8 mouse cellular contexts compared by ENCODE assay signal in the genomic region with DNA sequence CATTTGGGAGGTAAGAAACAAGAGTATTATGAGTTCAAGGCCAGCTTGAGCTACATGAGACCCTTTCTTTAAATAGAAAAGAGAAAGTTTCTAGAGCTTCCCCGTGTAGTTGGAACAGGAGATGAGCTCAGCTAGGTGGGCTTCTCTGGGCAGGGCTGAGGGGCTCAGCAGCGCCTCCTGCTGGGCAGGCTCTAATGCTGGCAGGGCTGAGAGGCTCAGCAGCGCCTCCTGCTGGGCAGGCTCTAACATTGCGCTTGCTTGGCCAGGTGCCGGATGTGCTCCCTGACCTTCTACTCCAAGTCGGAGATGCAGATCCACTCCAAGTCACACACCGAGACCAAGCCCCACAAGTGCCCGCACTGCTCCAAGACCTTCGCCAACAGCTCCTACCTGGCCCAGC. TPM values are rescaled to one million over a fixed set of nuclear protein-coding genes. Genes with fewer than 3 reads are reported as not detected.
DNase-seq lines count a peak whose midpoint lies in the region; ATAC-seq and TF ChIP-seq lines count a peak whose summit lies in the region.
"Not testable (repeated sequence)": the region's sequence is repeated elsewhere in the genome, so short reads cannot be mapped to it uniquely, and the experiment has no call there.

No protein-coding gene starts in this region.

- not testable (repeated sequence) for H3K27me3 ChIP-seq in liver, embryonic 12.5 days (replicated peaks); testis, adult 2 months (ENCODE audit: control insufficient read depth, insufficient read depth, low read length)

- 47% methylated on average over 9 of the region's 9 CpGs for WGBS in liver, embryonic 12.5 days (ENCODE audit: insufficient replicate concordance)

- H3K9ac ChIP-seq in liver, embryonic 12.5 days: not testable (repeated sequence)

- DNase-seq in CD4-positive, CD25-positive, alpha-beta regulatory T cell, adult 2 months (ENCODE audit: low read depth, low spot score): peak; percentile 90
- DNase-seq in adrenal gland, adult 2 months: peak; percentile 37
- peak; percentile 76 for DNase-seq in embryo, embryonic 10 days (ENCODE audit: low spot score)
- DNase-seq in kidney, adult 11 months: peak; percentile 38
- DNase-seq in naive thymus-derived CD4-positive, alpha-beta T cell, adult 2 months (ENCODE audit: low read depth): peak; percentile 86

- not testable (repeated sequence) for H3K4me2 ChIP-seq in liver, embryonic 12.5 days

- H3K4me3 ChIP-seq in liver, embryonic 12.5 days; testis, adult 2 months (ENCODE audit: control insufficient read depth, low read depth, low read length): not testable (repeated sequence)

- not testable (repeated sequence) for H3K9me3 ChIP-seq in liver, embryonic 12.5 days (replicated peaks)

- not testable (repeated sequence) for H3K27ac ChIP-seq in liver, embryonic 12.5 days; testis, adult 2 months (ENCODE audit: control insufficient read depth, insufficient read depth, low read depth, low read length)

- H3K4me1 ChIP-seq in liver, embryonic 12.5 days; testis, adult 2 months (ENCODE audit: control insufficient read depth, insufficient read depth, low read length): not testable (repeated sequence)

- TF ChIP-seq CTCF in testis, adult 2 months (IDR thresholded peaks at IDR 0.05; ENCODE audit: control insufficient read depth, insufficient read depth, insufficient replicate concordance, low read depth, low read length): peak; percentile 93

- H3K36me3 ChIP-seq in liver, embryonic 12.5 days: peaks cover 94% of the 10 kb centered on the region
- H3K36me3 ChIP-seq in testis, adult 2 months (ENCODE audit: control insufficient read depth, insufficient read depth, low read length): not testable (repeated sequence)

- ATAC-seq in granulocyte monocyte progenitor cell, adult 5-6 weeks (replicated peaks; ENCODE audit: poor library complexity, severe bottlenecking): peak; percentile 96
- ATAC-seq in liver, embryonic 12.5 days: peak; percentile 40; the same call in 1 of the 2 replicates

- not testable (repeated sequence) for TF ChIP-seq POLR2A in testis, adult 2 months (IDR thresholded peaks at IDR 0.05; ENCODE audit: control insufficient read depth, low read depth, low read length)

RNA-seq across cellular contexts. Expression of a gene that starts 9.0 kb away (rescaled TPM):
- 10 to 100 TPM; 51.0 to 60.6 TPM for total RNA-seq in adrenal gland, adult 2 months (2021)
- 35.5 and 37.4 TPM in 2 replicates for polyA plus RNA-seq in adrenal gland, adult 2 months (2012; rRNA removed)
- 49.2 and 55.8 TPM in 2 replicates for total RNA-seq in granulocyte monocyte progenitor cell, adult 5-6 weeks (2014; fragmentation: Nextera tagmentation)
- 34.7 and 40.2 TPM in 2 replicates for total RNA-seq in granulocyte monocyte progenitor cell, adult 5-6 weeks (2017)
- 34.4 and 34.6 TPM in 2 replicates for polyA plus RNA-seq in liver, embryonic 12.5 days (2016; fragmentation: Nextera tagmentation; extraction: Ambion mirVana)
- polyA plus RNA-seq in testis, adult 2 months (2012; rRNA removed): 11.3 and 11.8 TPM in 2 replicates

RNA-seq across cellular contexts. Expression of a gene that starts 19.0 kb away (rescaled TPM):
- total RNA-seq in adrenal gland, adult 2 months (2021): 10 to 100 TPM in 1 of 2 experiments, 1 to 10 TPM in 1; 4.4 to 12.2 TPM
- 14.0 and 15.9 TPM in 2 replicates for polyA plus RNA-seq in adrenal gland, adult 2 months (2012; rRNA removed)
- 10.6 and 17.5 TPM in 2 replicates for total RNA-seq in granulocyte monocyte progenitor cell, adult 5-6 weeks (2014; fragmentation: Nextera tagmentation)
- 1.3 and 3.9 TPM in 2 replicates for total RNA-seq in granulocyte monocyte progenitor cell, adult 5-6 weeks (2017)
- polyA plus RNA-seq in liver, embryonic 12.5 days (2016; fragmentation: Nextera tagmentation; extraction: Ambion mirVana): 2.8 and 3.7 TPM in 2 replicates
- 1,698 and 1,947 TPM in 2 replicates for polyA plus RNA-seq in testis, adult 2 months (2012; rRNA removed)

RNA-seq across cellular contexts. Expression of a gene that starts 21.6 kb away (rescaled TPM):
- 10 to 100 TPM; 38.5 to 56.9 TPM for total RNA-seq in adrenal gland, adult 2 months (2021)
- polyA plus RNA-seq in adrenal gland, adult 2 months (2012; rRNA removed): 70.6 and 98.2 TPM in 2 replicates
- total RNA-seq in granulocyte monocyte progenitor cell, adult 5-6 weeks (2014; fragmentation: Nextera tagmentation): 75.9 and 87.6 TPM in 2 replicates
- 24.3 and 31.9 TPM in 2 replicates for total RNA-seq in granulocyte monocyte progenitor cell, adult 5-6 weeks (2017)
- 6.6 and 7.2 TPM in 2 replicates for polyA plus RNA-seq in liver, embryonic 12.5 days (2016; fragmentation: Nextera tagmentation; extraction: Ambion mirVana)
- polyA plus RNA-seq in testis, adult 2 months (2012; rRNA removed): 50.2 and 53.1 TPM in 2 replicates

RNA-seq across cellular contexts. Expression of a gene that starts 34.0 kb away (rescaled TPM):
- total RNA-seq in adrenal gland, adult 2 months (2021): 1 to 10 TPM in 1 of 2 experiments, under 1 TPM in 1; 0.89 to 2.0 TPM
- 4.2 and 9.0 TPM in 2 replicates for polyA plus RNA-seq in adrenal gland, adult 2 months (2012; rRNA removed)
- not detected in 2 replicates for total RNA-seq in granulocyte monocyte progenitor cell, adult 5-6 weeks (2014; fragmentation: Nextera tagmentation)
- not detected in 2 replicates for total RNA-seq in granulocyte monocyte progenitor cell, adult 5-6 weeks (2017)
- polyA plus RNA-seq in liver, embryonic 12.5 days (2016; fragmentation: Nextera tagmentation; extraction: Ambion mirVana): 0.11 TPM in 1 of 2 replicates, not detected in the other
- polyA plus RNA-seq in testis, adult 2 months (2012; rRNA removed): 0.23 and 0.38 TPM in 2 replicates

RNA-seq across cellular contexts. Expression of a gene that starts 37.2 kb away (rescaled TPM):
- under 1 TPM; 0.61 to 0.83 TPM for total RNA-seq in adrenal gland, adult 2 months (2021)
- polyA plus RNA-seq in adrenal gland, adult 2 months (2012; rRNA removed): 3.1 and 4.3 TPM in 2 replicates
- 8.7 and 13.4 TPM in 2 replicates for total RNA-seq in granulocyte monocyte progenitor cell, adult 5-6 weeks (2014; fragmentation: Nextera tagmentation)
- 2.7 and 5.2 TPM in 2 replicates for total RNA-seq in granulocyte monocyte progenitor cell, adult 5-6 weeks (2017)
- 1.9 and 2.2 TPM in 2 replicates for polyA plus RNA-seq in liver, embryonic 12.5 days (2016; fragmentation: Nextera tagmentation; extraction: Ambion mirVana)
- polyA plus RNA-seq in testis, adult 2 months (2012; rRNA removed): 0.31 and 0.32 TPM in 2 replicates

Comparison
In these comparisons a context has a peak if more than half of its experiments do, and no peak if none do; other contexts are left out.
1. DNase-seq: peak in every context shown above with its lines; median percentile 90 in CD4-positive, CD25-positive, alpha-beta regulatory T cell, adult 2 months; 86 in naive thymus-derived CD4-positive, alpha-beta T cell, adult 2 months; 76 in embryo, embryonic 10 days; 38 in kidney, adult 11 months; 37 in adrenal gland, adult 2 months.
2. RNA of a gene that starts 19.0 kb away (polyA plus RNA-seq): 1,698 to 1,947 TPM in testis, adult 2 months; 14.0 to 15.9 TPM in adrenal gland, adult 2 months and 2.8 to 3.7 TPM in liver, embryonic 12.5 days; every median in the first group is over 100 times any median in the second.